12 mouse cellular contexts compared by ENCODE assay signal in genomic region chr14:25629866-25630606, GRCm38 (mm10).
DNase-seq lines count a peak whose midpoint lies in the region; ATAC-seq and TF ChIP-seq lines count a peak whose summit lies in the region.
"Had no signal": no experiment of that assay in that cellular context is flagged by ENCODE, and none has a peak within 500 bp of the region (broad histone marks: within the 10 kb centered on the region; RNA-seq: fewer than 3 reads in every experiment).

No protein-coding gene starts in this region.

- intact Hi-C loops in heart, postnatal 25 days (cut with DNase I), result loop anchor here (5.0 kb wide), 1 partner anchor 43 kb away; no protein-coding TSS in a partner anchor

- H3K27ac ChIP-seq in midbrain, embryonic 16.5 days (ENCODE audit: low read length), result 0 out of 2 replicates have a peak overlapping the region, but pooled peaks have one; percentile 20
- no peak overlapping the region; the same call in 1 of the 2 replicates for H3K27ac ChIP-seq in midbrain, postnatal 0 days (ENCODE audit: low read depth, low read length)
- peak overlapping the region; percentile 95 for H3K27ac ChIP-seq in heart, embryonic 15.5 days
- peak overlapping the region; percentile 41 for H3K27ac ChIP-seq in stomach, embryonic 15.5 days
- H3K27ac ChIP-seq: embryonic facial prominence, embryonic 13.5 days; lung, embryonic 15.5 days had no signal

- no peak for TF ChIP-seq CTCF in midbrain, postnatal 0 days (IDR thresholded peaks at IDR 0.05)

- no peaks in the 10 kb centered on the region for H3K36me3 ChIP-seq in midbrain, embryonic 16.5 days (ENCODE audit: control insufficient read depth, insufficient read depth, low read length)
- 0 out of 2 replicates have a peak, but pooled peaks cover 2% of the 10 kb centered on the region for H3K36me3 ChIP-seq in midbrain, postnatal 0 days (ENCODE audit: insufficient read depth, low read length)
- no peaks in the 10 kb centered on the region; the same call in 1 of the 2 replicates for H3K36me3 ChIP-seq in heart, embryonic 15.5 days
- no peaks in the 10 kb centered on the region for H3K36me3 ChIP-seq in stomach, embryonic 15.5 days
- H3K36me3 ChIP-seq: lung, embryonic 15.5 days had no signal

- H3K4me3 ChIP-seq in midbrain, embryonic 16.5 days (ENCODE audit: low read depth, low read length), result no peak overlapping the region
- H3K4me3 ChIP-seq in midbrain, postnatal 0 days (ENCODE audit: low read depth, low read length), result no peak overlapping the region
- H3K4me3 ChIP-seq in heart, embryonic 15.5 days, result no peak overlapping the region
- no peak overlapping the region for H3K4me3 ChIP-seq in stomach, embryonic 15.5 days (replicated peaks)
- H3K4me3 ChIP-seq: embryonic facial prominence, embryonic 13.5 days; lung, embryonic 15.5 days had no signal

- no peaks in the 10 kb centered on the region for H3K9me3 ChIP-seq in midbrain, embryonic 16.5 days (replicated peaks; ENCODE audit: control insufficient read depth, low read length, poor library complexity, severe bottlenecking)
- H3K9me3 ChIP-seq in midbrain, postnatal 0 days (ENCODE audit: low read length), result no peaks in the 10 kb centered on the region
- no peaks in the 10 kb centered on the region for H3K9me3 ChIP-seq in heart, embryonic 15.5 days (replicated peaks)
- no peaks in the 10 kb centered on the region for H3K9me3 ChIP-seq in stomach, embryonic 15.5 days
- H3K9me3 ChIP-seq: embryonic facial prominence, embryonic 13.5 days; lung, embryonic 15.5 days had no signal

- DNase-seq in heart, adult 18-20 months, result peak; percentile 61 to 76
- DNase-seq in heart, postnatal 25 days (ENCODE audit: low spot score), result no peak
- no peak for DNase-seq in midbrain, postnatal 0 days (ENCODE audit: low spot score)
- no peak for DNase-seq in embryo, embryonic 11 days
- no peak for DNase-seq in MN1 (ENCODE audit: low spot score)
- DNase-seq: gastrocnemius, postnatal 14 days; thymus, postnatal 4 days had no signal

- WGBS in midbrain, embryonic 16.5 days, result 92% methylated on average over 12 of the region's 12 CpGs
- 83% methylated on average over 12 of the region's 12 CpGs for WGBS in midbrain, postnatal 0 days
- 49% methylated on average over 12 of the region's 12 CpGs for WGBS in heart, embryonic 15.5 days
- WGBS in stomach, embryonic 15.5 days, result 84% methylated on average over 12 of the region's 12 CpGs

- H3K4me2 ChIP-seq in midbrain, embryonic 16.5 days (ENCODE audit: low read length), result no peak overlapping the region
- H3K4me2 ChIP-seq in midbrain, postnatal 0 days (ENCODE audit: low read depth, low read length, poor library complexity, severe bottlenecking), result no peak overlapping the region
- H3K4me2 ChIP-seq in heart, embryonic 15.5 days, result peak overlapping the region; percentile 34
- H3K4me2 ChIP-seq in stomach, embryonic 15.5 days, result no peak overlapping the region
- H3K4me2 ChIP-seq: embryonic facial prominence, embryonic 13.5 days; lung, embryonic 15.5 days had no signal

- H3K9ac ChIP-seq in midbrain, embryonic 16.5 days (ENCODE audit: low read depth, low read length), result no peak overlapping the region
- no peak overlapping the region for H3K9ac ChIP-seq in midbrain, postnatal 0 days (replicated peaks; ENCODE audit: low read length, poor library complexity, severe bottlenecking)
- 0 out of 2 replicates have a peak overlapping the region, but pooled peaks have one; percentile 15 for H3K9ac ChIP-seq in heart, embryonic 15.5 days
- H3K9ac ChIP-seq in stomach, embryonic 15.5 days, result no peak overlapping the region
- H3K9ac ChIP-seq: embryonic facial prominence, embryonic 13.5 days; lung, embryonic 15.5 days had no signal

- peaks cover 35% of the 10 kb centered on the region for H3K4me1 ChIP-seq in midbrain, embryonic 16.5 days (ENCODE audit: control insufficient read depth, insufficient read depth, low read length)
- H3K4me1 ChIP-seq in midbrain, postnatal 0 days (ENCODE audit: insufficient read depth, low read length), result peaks cover 19% of the 10 kb centered on the region
- H3K4me1 ChIP-seq in heart, embryonic 15.5 days (replicated peaks), result peaks cover 96% of the 10 kb centered on the region
- peaks cover 25% of the 10 kb centered on the region for H3K4me1 ChIP-seq in stomach, embryonic 15.5 days

- H3K27me3 ChIP-seq in midbrain, embryonic 16.5 days (ENCODE audit: control insufficient read depth, insufficient read depth, low read depth, low read length), result no peaks in the 10 kb centered on the region
- no peaks in the 10 kb centered on the region for H3K27me3 ChIP-seq in midbrain, postnatal 0 days (ENCODE audit: insufficient read depth, low read length)
- no peaks in the 10 kb centered on the region for H3K27me3 ChIP-seq in heart, embryonic 15.5 days
- H3K27me3 ChIP-seq in stomach, embryonic 15.5 days (replicated peaks), result no peaks in the 10 kb centered on the region
- H3K27me3 ChIP-seq: embryonic facial prominence, embryonic 13.5 days; lung, embryonic 15.5 days had no signal

- ATAC-seq in midbrain, embryonic 16.5 days, result no peak
- no peak for ATAC-seq in midbrain, postnatal 0 days (ENCODE audit: low FRiP score)
- ATAC-seq in heart, embryonic 15.5 days (replicated peaks; ENCODE audit: insufficient number of reproducible peaks, insufficient read depth, low FRiP score, low read depth), result peak; percentile 78
- no peak for ATAC-seq in stomach, embryonic 15.5 days (ENCODE audit: insufficient read depth, low FRiP score, low read depth)

Comparison
In these comparisons a context has a peak if more than half of its experiments do, and no peak if none do; other contexts are left out.
1. DNase-seq: peak in heart, adult 18-20 months (2 of 2); none in heart, postnatal 25 days (single experiment), midbrain, postnatal 0 days (single experiment), embryo, embryonic 11 days (single experiment) and MN1 (single experiment).